Comparison of ENCODE assay signal across 7 mouse cellular contexts in genomic region chr9:70543048-70543880, GRCm38 (mm10). TPM values are rescaled to one million over a fixed set of nuclear protein-coding genes. Genes with fewer than 3 reads are reported as not detected.
DNase-seq lines count a peak whose midpoint lies in the region; ATAC-seq lines count a peak whose summit lies in the region.

No protein-coding gene starts in this region.

- WGBS in neural tube, embryonic 11.5 days: 1% methylated on average over 64 of the region's 64 CpGs
- under 1% methylated on average over 64 of the region's 64 CpGs for WGBS in embryonic facial prominence, embryonic 13.5 days
- WGBS in hindbrain, embryonic 14.5 days: 1% methylated on average over 55 of the region's 64 CpGs
- under 1% methylated on average over 64 of the region's 64 CpGs for WGBS in lung, embryonic 15.5 days

- H3K4me3 ChIP-seq in neural tube, embryonic 11.5 days (ENCODE audit: low read depth, low read length): peak overlapping the region; percentile 84
- peak overlapping the region; percentile 71 for H3K4me3 ChIP-seq in embryonic facial prominence, embryonic 13.5 days
- H3K4me3 ChIP-seq in hindbrain, embryonic 14.5 days (replicated peaks; ENCODE audit: low read length): peak overlapping the region; percentile 68
- peak overlapping the region; percentile 72 for H3K4me3 ChIP-seq in lung, embryonic 15.5 days

- no peaks in the 10 kb centered on the region for H3K36me3 ChIP-seq in neural tube, embryonic 11.5 days (ENCODE audit: control insufficient read depth, insufficient read depth, low read length)
- H3K36me3 ChIP-seq in embryonic facial prominence, embryonic 13.5 days: 0 out of 2 replicates have a peak, but pooled peaks cover 8% of the 10 kb centered on the region
- peaks cover 5% of the 10 kb centered on the region; the same call in 1 of the 2 replicates for H3K36me3 ChIP-seq in hindbrain, embryonic 14.5 days (replicated peaks; ENCODE audit: control insufficient read depth, insufficient read depth)
- H3K36me3 ChIP-seq in lung, embryonic 15.5 days: peaks cover 3% of the 10 kb centered on the region; the same call in 1 of the 2 replicates

- peak; percentile 73 for ATAC-seq in neural tube, embryonic 11.5 days (ENCODE audit: insufficient read depth, low FRiP score, low TSS enrichment)
- ATAC-seq in embryonic facial prominence, embryonic 13.5 days (ENCODE audit: insufficient number of reproducible peaks, insufficient read depth, low FRiP score, low TSS enrichment, low read depth): peak; percentile 67
- peak; percentile 79 for ATAC-seq in hindbrain, embryonic 14.5 days (ENCODE audit: low FRiP score)
- ATAC-seq in lung, embryonic 15.5 days (ENCODE audit: borderline replicate concordance, extremely low read depth, low FRiP score, low TSS enrichment): peak; percentile 87

- H3K4me1 ChIP-seq in neural tube, embryonic 11.5 days (ENCODE audit: control insufficient read depth, insufficient read depth, low read length): peaks cover 4% of the 10 kb centered on the region
- H3K4me1 ChIP-seq in embryonic facial prominence, embryonic 13.5 days: peaks cover 12% of the 10 kb centered on the region
- H3K4me1 ChIP-seq in hindbrain, embryonic 14.5 days (replicated peaks; ENCODE audit: control insufficient read depth, insufficient read depth, low read length): peaks cover 22% of the 10 kb centered on the region
- H3K4me1 ChIP-seq in lung, embryonic 15.5 days: peaks cover 13% of the 10 kb centered on the region

- peak overlapping the region; percentile 97 for H3K27ac ChIP-seq in neural tube, embryonic 11.5 days (ENCODE audit: low read depth, low read length)
- peak overlapping the region; percentile 98 for H3K27ac ChIP-seq in embryonic facial prominence, embryonic 13.5 days
- peak overlapping the region; percentile 96 for H3K27ac ChIP-seq in hindbrain, embryonic 14.5 days
- peak overlapping the region; percentile 98 for H3K27ac ChIP-seq in lung, embryonic 15.5 days

- peak overlapping the region; percentile 98 for H3K9ac ChIP-seq in neural tube, embryonic 11.5 days (ENCODE audit: low read length)
- peak overlapping the region; percentile 94 for H3K9ac ChIP-seq in embryonic facial prominence, embryonic 13.5 days
- peak overlapping the region; percentile 86 for H3K9ac ChIP-seq in hindbrain, embryonic 14.5 days
- H3K9ac ChIP-seq in lung, embryonic 15.5 days: peak overlapping the region; percentile 77

- no peaks in the 10 kb centered on the region for H3K27me3 ChIP-seq in neural tube, embryonic 11.5 days (ENCODE audit: control insufficient read depth, insufficient read depth, low read length)
- no peaks in the 10 kb centered on the region for H3K27me3 ChIP-seq in embryonic facial prominence, embryonic 13.5 days
- H3K27me3 ChIP-seq in hindbrain, embryonic 14.5 days (ENCODE audit: control insufficient read depth, insufficient read depth, low read length): no peaks in the 10 kb centered on the region
- H3K27me3 ChIP-seq in lung, embryonic 15.5 days: no peaks in the 10 kb centered on the region

- H3K9me3 ChIP-seq in neural tube, embryonic 11.5 days (ENCODE audit: control insufficient read depth, low read length): no peaks in the 10 kb centered on the region
- no peaks in the 10 kb centered on the region for H3K9me3 ChIP-seq in embryonic facial prominence, embryonic 13.5 days
- no peaks in the 10 kb centered on the region for H3K9me3 ChIP-seq in hindbrain, embryonic 14.5 days (ENCODE audit: control insufficient read depth, low read length)
- no peaks in the 10 kb centered on the region for H3K9me3 ChIP-seq in lung, embryonic 15.5 days

- DNase-seq in neural tube, embryonic 11.5 days (ENCODE audit: low spot score): peak; percentile 77
- DNase-seq in neural tube, embryonic 10.5 days (ENCODE audit: extremely low spot score, low spot score): no peak
- peak; percentile 60 for DNase-seq in R1 (ENCODE audit: low read depth, low spot score)
- DNase-seq in hindbrain, embryonic 14.5 days (ENCODE audit: low spot score): peak; percentile 52
- peak; percentile 82 for DNase-seq in right cerebral cortex, postnatal 25 days

- peak overlapping the region; percentile 67 for H3K4me2 ChIP-seq in neural tube, embryonic 11.5 days (ENCODE audit: low read depth)
- H3K4me2 ChIP-seq in embryonic facial prominence, embryonic 13.5 days: peak overlapping the region; percentile 80
- peak overlapping the region; percentile 83 for H3K4me2 ChIP-seq in hindbrain, embryonic 14.5 days (replicated peaks)
- peak overlapping the region; percentile 62 for H3K4me2 ChIP-seq in lung, embryonic 15.5 days

RNA-seq across cellular contexts. Expression of gene Sltm, which starts 0.7 kb away (rescaled TPM):
- polyA plus RNA-seq in neural tube, embryonic 11.5 days (2014; fragmentation: Nextera tagmentation; extraction: Ambion mirVana): 63.3 and 70.7 TPM in 2 replicates
- polyA plus RNA-seq in embryonic facial prominence, embryonic 13.5 days (2015; fragmentation: Nextera tagmentation; extraction: Ambion mirVana): 73.2 and 74.8 TPM in 2 replicates
- polyA plus RNA-seq in hindbrain, embryonic 14.5 days (2014; fragmentation: Nextera tagmentation; extraction: Ambion mirVana): 50.8 and 58.1 TPM in 2 replicates
- polyA plus RNA-seq in lung, embryonic 15.5 days (2015; fragmentation: Nextera tagmentation; extraction: Ambion mirVana): 40.7 and 47.3 TPM in 2 replicates

RNA-seq across cellular contexts. Expression of gene Rnf111, which starts 39.7 kb away (rescaled TPM):
- polyA plus RNA-seq in neural tube, embryonic 11.5 days (2014; fragmentation: Nextera tagmentation; extraction: Ambion mirVana): 44.5 and 46.2 TPM in 2 replicates
- 28.8 and 32.4 TPM in 2 replicates for polyA plus RNA-seq in embryonic facial prominence, embryonic 13.5 days (2015; fragmentation: Nextera tagmentation; extraction: Ambion mirVana)
- 31.8 and 33.0 TPM in 2 replicates for polyA plus RNA-seq in hindbrain, embryonic 14.5 days (2014; fragmentation: Nextera tagmentation; extraction: Ambion mirVana)
- 25.8 and 27.0 TPM in 2 replicates for polyA plus RNA-seq in lung, embryonic 15.5 days (2015; fragmentation: Nextera tagmentation; extraction: Ambion mirVana)
